Mouse (Mus musculus) heart, embryonic 14.5 days (tissue): Measurements from ENCODE around the gene Tent5a. TPM values are rescaled to one million over a fixed set of nuclear protein-coding genes. Genes with fewer than 3 reads are reported as not detected.

Experiments used
- ATAC-seq: fragments of 200-750 bp; cut with Nextera tagmentation; 2 replicates; pipeline ENCODE4 v1.8.0; 2017; ENCODE audit warnings: low read depth, moderate TSS enrichment; ENCODE audit not compliant: insufficient number of reproducible peaks, insufficient read depth, low FRiP score
- H3K27ac ChIP-seq, 2 experiments: fragments of 200-500 bp in 1 of 2; fragments of 300-500 bp in 1 of 2; sonication (generic) in 1 of 2; replicated peaks in 1 of 2; 2 replicates each; pipeline ENCODE4 v1.5.1; 2012 to 2014; ENCODE audit warnings: low read depth in 2 of 2, low read length in 2 of 2, control low read depth in 1 of 2, mild to moderate bottlenecking in 1 of 2, mixed read lengths in 1 of 2; ENCODE audit not compliant: control insufficient read depth in 1 of 2, insufficient read depth in 1 of 2
- H3K27me3 ChIP-seq: fragments of 300-500 bp; sonication (generic); 2 replicates; pipeline ENCODE4 v1.6.1; 2014; ENCODE audit warnings: mild to moderate bottlenecking, low read length, control low read depth; ENCODE audit not compliant: control insufficient read depth, insufficient read depth
- H3K36me3 ChIP-seq: fragments of 300-500 bp; sonication (generic); 2 replicates; pipeline ENCODE4 v1.6.1; 2014; ENCODE audit warnings: mild to moderate bottlenecking, control low read depth, low read length, mixed read lengths; ENCODE audit not compliant: control insufficient read depth, insufficient read depth
- H3K4me1 ChIP-seq, 2 experiments: fragments of 200-500 bp in 1 of 2; fragments of 300-500 bp in 1 of 2; sonication (generic) in 1 of 2; 2 replicates each; pipeline ENCODE4 v1.6.1; 2012 to 2014; ENCODE audit warnings: low read length in 2 of 2, control low read depth in 1 of 2, mixed read lengths in 1 of 2; ENCODE audit not compliant: control insufficient read depth in 2 of 2, insufficient read depth in 2 of 2
- H3K4me2 ChIP-seq: fragments of 300-500 bp; sonication (generic); 2 replicates; pipeline ENCODE4 v1.6.1; 2014; ENCODE audit warnings: mild to moderate bottlenecking, low read length
- H3K4me3 ChIP-seq, 2 experiments: fragments of 200-500 bp in 1 of 2; fragments of 300-500 bp in 1 of 2; sonication (generic) in 1 of 2; 2 replicates each; pipeline ENCODE4 v1.5.1; 2012 to 2014; ENCODE audit warnings: low read length in 2 of 2, mild to moderate bottlenecking in 2 of 2, control low read depth in 1 of 2, low read depth in 1 of 2, moderate library complexity in 1 of 2; ENCODE audit not compliant: control insufficient read depth in 1 of 2, insufficient read depth in 1 of 2
- H3K9ac ChIP-seq: fragments of 300-500 bp; sonication (generic); 2 replicates; pipeline ENCODE4 v1.6.1; 2014; ENCODE audit warnings: mild to moderate bottlenecking, low read length
- H3K9me3 ChIP-seq: fragments of 300-500 bp; sonication (generic); 2 replicates; pipeline ENCODE4 v1.6.1; 2016; ENCODE audit warnings: low read length, control low read depth; ENCODE audit not compliant: control insufficient read depth
- WGBS: fragments of 180-500 bp; shearing (Covaris S2); extraction: QIAGEN DNeasy Blood & Tissue Kit; methylation state at CpG from one replicate; pipeline ENCODE4 v1.1.7; 2014; 5-methylcytosine and 5-hydroxymethylcytosine counted together
- polyA plus RNA-seq: library from polyadenylated mRNA; unstranded; fragments of >200 nt; fragmentation: Nextera tagmentation; extraction: Ambion mirVana; gene quantifications from 2 replicates; pipeline ENCODE4 v1.2.1, GENCODE M21; 2014

The Tent5a gene
- polyA plus RNA-seq, 1 experiment from 2014 or later, result 13.0 TPM

GRCm38 (mm10) chr9:85347823-85348523 is 20.8 kb upstream of the Tent5a start:
- no peak overlapping the region for H3K9ac ChIP-seq
- H3K27ac ChIP-seq, result no peak overlapping the region
- H3K9me3 ChIP-seq, result no peaks in the 10 kb centered on the region
- H3K36me3 ChIP-seq, result no peaks in the 10 kb centered on the region
- H3K4me1 ChIP-seq, result no peaks in the 10 kb centered on the region
- no peaks in the 10 kb centered on the region for H3K27me3 ChIP-seq
- WGBS, result 85% methylated on average over 10 of the region's 10 CpGs
- no peak overlapping the region for H3K4me2 ChIP-seq
- no peak overlapping the region for H3K4me3 ChIP-seq
- no peak for ATAC-seq

- Histone ChIP-seq H3K4me3 (no peak overlapping the region), H3K4me2 (no peak overlapping the region), H3K4me1 (no peaks in the 10 kb centered on the region; a peak in 1 of 4 replicates), H3K9ac (no peak overlapping the region), H3K27me3 (no peaks in the 10 kb centered on the region), H3K27ac (no peak overlapping the region), H3K9me3 (no peaks in the 10 kb centered on the region), H3K36me3 (no peaks in the 10 kb centered on the region)
- WGBS, result 54% methylated on average over 8 of the region's 8 CpGs
- ATAC-seq, result no peak
These were observed 16.0 kb upstream of the Tent5a start for GRCm38 (mm10) chr9:85342892-85343785.

- no peak for ATAC-seq
- H3K4me1 ChIP-seq, result no peaks in the 10 kb centered on the region; a peak in 1 of 4 replicates
- no peak overlapping the region for H3K4me3 ChIP-seq
- 43% methylated on average over 3 of the region's 3 CpGs for WGBS
- H3K4me2 ChIP-seq, result no peak overlapping the region
- H3K9ac ChIP-seq, result no peak overlapping the region
- no peaks in the 10 kb centered on the region for H3K27me3 ChIP-seq
- no peaks in the 10 kb centered on the region for H3K9me3 ChIP-seq
- no peaks in the 10 kb centered on the region for H3K36me3 ChIP-seq
- no peak overlapping the region for H3K27ac ChIP-seq
These were observed 13.2 kb upstream of the Tent5a start for GRCm38 (mm10) chr9:85340303-85340702.

- no peak for ATAC-seq
- no peaks in the 10 kb centered on the region for H3K4me1 ChIP-seq
- no peak overlapping the region for H3K9ac ChIP-seq
- no peaks in the 10 kb centered on the region for H3K27me3 ChIP-seq
- no peak overlapping the region for H3K4me2 ChIP-seq
- no peaks in the 10 kb centered on the region for H3K9me3 ChIP-seq
- H3K27ac ChIP-seq, result no peak overlapping the region
- no peak overlapping the region for H3K4me3 ChIP-seq
- 59% methylated on average over 7 of the region's 7 CpGs for WGBS
- H3K36me3 ChIP-seq, result no peaks in the 10 kb centered on the region
These were observed 8.9 kb upstream of the Tent5a start for GRCm38 (mm10) chr9:85336046-85336445.

- WGBS, result 73% methylated on average over 2 of the region's 2 CpGs
- Histone ChIP-seq H3K27me3 (no peaks in the 10 kb centered on the region), H3K4me2 (no peak overlapping the region), H3K4me1 (no peaks in the 10 kb centered on the region), H3K9ac (no peak overlapping the region), H3K27ac (no peak overlapping the region), H3K36me3 (no peaks in the 10 kb centered on the region), H3K4me3 (no peak overlapping the region), H3K9me3 (no peaks in the 10 kb centered on the region)
- no peak for ATAC-seq
These were observed 4.4 kb upstream of the Tent5a start for GRCm38 (mm10) chr9:85331521-85331920.

- Histone ChIP-seq H3K27ac (peak overlapping the region; percentile 84 to 95), H3K4me1 (peaks cover 0 to 6% of the 10 kb centered on the region in 2 experiments; a peak in 2 of 4 replicates), H3K9ac (peak overlapping the region; percentile 88), H3K27me3 (no peaks in the 10 kb centered on the region), H3K4me2 (peak overlapping the region; percentile 71), H3K4me3 (peak overlapping the region; percentile 68 to 84), H3K36me3 (peaks cover 7% of the 10 kb centered on the region; the same call in 1 of the 2 replicates), H3K9me3 (no peaks in the 10 kb centered on the region)
- ATAC-seq, result no peak
- 2% methylated on average over 16 of the region's 16 CpGs for WGBS
These were observed 1.1 kb upstream of the Tent5a start for GRCm38 (mm10) chr9:85328259-85328658.

- no peaks in the 10 kb centered on the region for H3K9me3 ChIP-seq
- peak overlapping the region; percentile 88 for H3K9ac ChIP-seq
- H3K4me1 ChIP-seq, result peaks cover 0 to 6% of the 10 kb centered on the region in 2 experiments; a peak in 2 of 4 replicates
- under 1% methylated on average over 88 of the region's 88 CpGs for WGBS
- H3K36me3 ChIP-seq, result peaks cover 7% of the 10 kb centered on the region; the same call in 1 of the 2 replicates
- no peaks in the 10 kb centered on the region for H3K27me3 ChIP-seq
- peak overlapping the region; percentile 61 to 95 for H3K27ac ChIP-seq
- H3K4me2 ChIP-seq, result peak overlapping the region; percentile 71
- peak overlapping the region; percentile 68 to 84 for H3K4me3 ChIP-seq
- peak; percentile 58 for ATAC-seq
These were observed 581 bp downstream of the Tent5a start for GRCm38 (mm10) chr9:85326292-85327241.
